Mouse (Mus musculus) T-helper 1 cell (primary cell): ENCODE results near the gene Ranbp3l.

ENCODE experiments used
- in situ Hi-C: fragments of 300-600 bp; cut with MboI, MseI; formaldehyde crosslinking; loops from one replicate; pipeline ENCODE4 v1.15.1; 2025; ENCODE audit warnings: high pct_unique_total_duplicates

The Ranbp3l gene

DNA sequence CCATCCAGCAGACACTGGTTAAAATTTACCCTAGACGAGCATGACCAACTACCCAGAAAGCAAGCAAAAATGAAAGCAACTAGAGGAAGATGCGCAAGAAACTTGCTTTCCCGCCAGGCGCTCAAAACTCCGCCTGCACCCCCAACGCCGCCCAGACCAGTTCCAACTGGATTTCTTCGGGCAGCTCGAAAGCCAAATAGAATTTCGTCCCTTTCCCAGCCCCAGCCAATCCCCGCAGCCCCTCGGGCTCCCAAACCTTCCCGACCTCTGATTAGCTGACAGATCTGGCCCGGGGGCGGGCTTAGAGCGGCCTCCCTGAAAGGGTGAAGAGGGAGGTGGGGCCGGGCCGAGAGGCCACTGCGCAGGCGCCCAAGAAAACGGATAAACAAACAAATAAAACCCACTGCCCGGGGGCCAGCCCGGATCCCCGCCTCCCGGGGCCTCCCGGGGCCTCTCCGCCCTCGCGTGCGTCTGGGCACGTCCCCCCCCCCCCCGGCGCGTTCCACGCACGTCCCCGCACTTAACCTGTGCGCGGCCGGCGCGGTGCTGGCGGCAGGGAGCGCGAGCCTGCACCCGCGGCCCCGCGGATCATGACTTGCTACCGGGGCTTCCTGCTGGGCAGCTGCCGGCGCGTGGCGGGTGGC, 103.3 kb downstream of the Ranbp3l start, which contains the start of gene Nadk2:
Nadk2 (plus strand) TSS at position 349 of the 644 bp plus-strand sequence.
- in situ Hi-C loops = loop anchor here (10.0 kb wide), 2 partner anchors 74 to 626 kb away; partner anchors contain the start of genes Lmbrd2 and Nipbl

- in situ Hi-C loops = loop anchor here (10.0 kb wide), 2 partner anchors 73 to 627 kb away; partner anchors contain the start of genes Lmbrd2 and Nipbl
These were observed 104.1 kb downstream of the Ranbp3l start for GRCm38 (mm10) chr15:9071556-9072544.

DNA sequence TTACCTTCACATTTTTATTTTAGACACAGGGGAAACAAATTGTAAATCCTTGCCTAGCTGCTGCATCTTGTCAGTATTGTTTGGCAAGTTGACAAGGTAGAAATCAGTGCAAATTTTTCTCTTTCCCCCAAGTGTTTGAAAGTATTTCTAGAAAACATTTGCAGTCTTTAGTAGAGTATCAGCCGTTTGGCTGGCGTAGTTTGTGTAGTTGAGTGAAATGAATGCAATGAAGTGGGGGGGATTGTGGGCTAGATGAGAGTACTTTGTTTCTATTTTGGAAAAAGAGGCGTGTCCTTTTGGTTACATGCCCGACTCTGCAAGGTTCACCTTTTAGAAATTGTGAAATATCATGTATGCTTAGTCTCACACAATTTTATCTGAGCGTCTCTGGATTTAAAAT, 104.9 kb downstream of the Ranbp3l start:
- in situ Hi-C loops = loop anchor here (10.0 kb wide), 2 partner anchors 72 to 628 kb away; partner anchors contain the start of genes Lmbrd2 and Nipbl

DNA sequence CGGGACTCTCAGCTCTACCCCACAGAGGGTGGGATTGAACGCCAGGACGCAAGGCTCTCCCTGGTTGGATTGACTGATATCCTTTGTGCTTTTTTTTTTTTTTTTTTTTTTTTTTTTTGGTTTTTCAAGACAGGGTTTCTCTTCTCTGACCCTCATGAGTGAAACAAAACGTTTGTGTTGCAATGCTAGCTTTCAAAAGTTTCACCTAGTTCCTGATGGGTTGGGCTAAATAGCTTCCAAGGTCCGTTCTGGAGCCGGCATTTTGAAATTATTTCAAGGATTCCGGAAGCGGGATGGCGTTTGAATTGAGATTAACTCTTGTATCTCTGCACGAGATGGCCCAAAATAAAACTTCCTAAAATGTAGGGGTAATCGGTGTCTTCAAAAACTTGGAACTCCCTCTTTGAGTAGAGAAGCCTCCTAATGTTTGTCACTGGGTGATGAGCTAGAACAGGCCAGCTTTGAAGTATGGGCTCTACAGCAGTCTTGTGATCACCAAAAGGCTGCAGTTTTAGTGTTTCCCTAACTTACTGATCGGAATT, 105.4 kb downstream of the Ranbp3l start:
- in situ Hi-C loops = loop anchor here (10.0 kb wide), 2 partner anchors 72 to 628 kb away; partner anchors contain the start of genes Lmbrd2 and Nipbl

DNA sequence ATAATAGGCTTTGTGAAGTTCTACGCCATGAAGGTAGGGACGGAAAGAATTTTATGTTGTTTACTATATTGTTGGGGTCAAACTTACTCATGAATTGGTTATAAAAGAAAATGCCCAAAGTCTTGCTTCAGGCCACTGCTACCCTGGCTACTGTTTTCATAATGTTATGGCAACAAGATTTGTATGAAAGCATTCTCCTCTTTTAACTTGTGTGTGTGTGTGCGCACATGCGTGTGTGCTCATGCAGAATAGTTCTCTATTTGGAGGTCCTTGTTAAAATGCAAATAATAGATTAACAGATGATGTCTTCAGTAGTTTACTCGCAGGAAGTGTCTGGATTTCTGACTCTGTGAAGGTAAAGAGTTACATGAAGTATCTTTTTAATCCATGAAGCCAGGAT, 105.9 kb downstream of the Ranbp3l start:
- in situ Hi-C loops = loop anchor here (10.0 kb wide), 2 partner anchors 71 to 629 kb away; partner anchors contain the start of genes Lmbrd2 and Nipbl

DNA sequence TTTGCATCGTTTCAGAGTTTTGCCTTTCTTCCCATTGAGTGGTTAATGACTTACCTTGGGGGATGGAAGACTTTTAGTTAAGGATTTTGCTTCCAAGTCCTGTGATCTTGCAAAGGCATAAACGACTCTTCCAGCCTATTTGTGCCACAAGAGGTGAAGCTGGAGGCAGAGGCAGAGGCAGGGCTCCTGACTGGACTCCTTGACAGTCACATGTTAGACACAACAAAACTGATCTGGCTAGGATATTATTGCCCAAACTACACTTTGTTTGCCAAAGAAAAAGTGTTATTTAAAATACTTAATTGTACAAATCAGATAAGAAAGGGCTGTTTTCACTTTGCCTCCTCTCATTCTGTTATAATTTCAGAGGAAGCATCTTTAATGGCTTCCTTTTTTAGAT, 106.4 kb downstream of the Ranbp3l start:
- in situ Hi-C loops = loop anchor here (10.0 kb wide), 2 partner anchors 71 to 629 kb away; partner anchors contain the start of genes Lmbrd2 and Nipbl

- in situ Hi-C loops = loop anchor here (5.0 to 10.0 kb wide), 4 partner anchors 43 to 630 kb away; partner anchors contain the start of genes Lmbrd2 and Nipbl
These were observed 106.9 kb downstream of the Ranbp3l start for GRCm38 (mm10) chr15:9074671-9075070.

DNA sequence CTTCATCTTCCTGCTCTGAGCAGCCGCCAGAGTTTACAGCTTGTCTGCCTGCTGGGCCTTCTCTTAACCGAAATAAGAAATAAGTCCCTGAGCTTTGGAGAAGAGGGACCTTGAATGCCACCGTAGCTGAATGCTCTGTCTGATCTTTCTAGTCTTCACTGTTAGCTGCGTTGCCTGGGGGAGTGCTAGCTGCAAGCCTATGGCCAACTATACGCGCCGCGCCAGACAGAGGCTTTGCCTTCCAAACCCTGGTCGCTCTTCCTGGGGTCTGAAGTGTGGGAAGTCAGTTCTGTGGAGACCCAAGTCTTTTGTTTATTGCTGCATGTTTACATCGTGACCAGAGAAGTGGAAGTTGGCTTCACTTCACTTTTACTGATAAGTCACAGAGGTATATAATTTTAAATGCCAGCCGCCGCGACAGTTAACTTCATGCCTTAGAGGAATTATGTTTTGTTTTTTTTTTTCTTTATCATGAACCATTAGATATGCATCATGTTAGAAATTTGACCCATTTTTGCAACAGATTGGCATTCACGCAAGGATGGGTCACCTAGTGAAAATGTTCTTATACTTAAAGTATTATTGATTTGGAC, 108.0 kb downstream of the Ranbp3l start:
- in situ Hi-C loops = loop anchor here (5.0 to 10.0 kb wide), 4 partner anchors 42 to 631 kb away; partner anchors contain the start of genes Lmbrd2 and Nipbl

DNA sequence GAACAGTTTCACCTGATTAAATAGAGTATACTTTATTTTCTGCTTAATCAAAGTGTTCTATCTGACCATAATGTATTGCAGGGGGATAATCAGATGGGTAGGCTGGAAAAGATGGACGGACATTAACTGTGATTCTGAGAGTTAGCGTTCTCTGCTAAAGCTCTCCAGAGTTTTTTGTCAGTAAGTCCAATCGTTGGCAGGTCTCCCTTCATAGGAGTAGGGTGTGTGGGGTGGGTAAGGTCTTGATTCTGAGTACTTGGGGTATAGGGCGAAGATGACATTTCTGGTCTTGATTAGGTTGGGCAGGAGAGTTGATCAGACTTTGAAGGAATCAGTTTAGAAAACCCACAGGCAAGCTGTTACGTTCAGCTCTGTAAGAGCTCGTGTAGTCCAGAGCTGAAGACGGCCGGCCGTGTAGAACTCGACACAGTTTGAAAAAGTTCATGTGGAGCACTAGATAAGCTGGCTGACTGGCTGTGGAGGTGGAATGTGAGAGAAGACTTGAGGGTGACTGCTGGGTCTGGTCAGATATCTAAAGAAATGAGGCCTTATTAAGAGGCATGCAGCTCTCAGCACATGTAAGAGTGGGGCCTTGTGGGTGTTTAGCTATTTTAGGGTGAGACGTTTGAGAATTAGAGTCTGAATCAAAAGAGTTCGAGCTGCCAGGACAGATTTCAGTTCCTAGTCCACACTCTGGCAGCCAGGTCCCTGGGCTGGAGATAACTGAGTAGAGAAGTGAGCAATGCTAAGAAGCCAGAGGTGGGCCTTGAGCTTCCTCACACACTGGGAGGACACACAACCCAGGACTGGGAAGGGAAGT, 110.9 kb downstream of the Ranbp3l start:
- in situ Hi-C loops = loop anchor here (5.0 to 10.0 kb wide), 4 partner anchors 39 to 634 kb away; partner anchors contain the start of genes Lmbrd2 and Nipbl

DNA sequence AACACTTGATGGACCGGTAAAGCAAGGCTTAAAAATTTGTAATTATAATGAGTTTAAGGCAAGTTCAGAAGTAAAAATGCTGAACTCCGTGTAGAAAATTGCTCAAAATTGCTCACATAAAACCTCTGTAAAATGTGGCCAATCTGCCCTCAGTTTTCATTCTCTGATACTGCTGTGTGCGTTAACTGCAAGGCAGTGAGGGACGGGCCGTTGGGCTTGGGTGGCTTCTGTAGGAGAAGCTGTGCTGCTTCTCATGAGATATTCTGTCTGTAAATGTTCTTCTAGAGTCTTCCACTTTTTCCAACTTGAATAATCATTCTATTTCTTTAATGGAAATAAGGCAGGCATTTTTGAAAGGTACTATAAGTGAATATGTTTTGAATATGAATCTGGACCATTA, 111.9 kb downstream of the Ranbp3l start:
- in situ Hi-C loops = loop anchor here (5.0 to 10.0 kb wide), 4 partner anchors 38 to 635 kb away; partner anchors contain the start of genes Lmbrd2 and Nipbl

DNA sequence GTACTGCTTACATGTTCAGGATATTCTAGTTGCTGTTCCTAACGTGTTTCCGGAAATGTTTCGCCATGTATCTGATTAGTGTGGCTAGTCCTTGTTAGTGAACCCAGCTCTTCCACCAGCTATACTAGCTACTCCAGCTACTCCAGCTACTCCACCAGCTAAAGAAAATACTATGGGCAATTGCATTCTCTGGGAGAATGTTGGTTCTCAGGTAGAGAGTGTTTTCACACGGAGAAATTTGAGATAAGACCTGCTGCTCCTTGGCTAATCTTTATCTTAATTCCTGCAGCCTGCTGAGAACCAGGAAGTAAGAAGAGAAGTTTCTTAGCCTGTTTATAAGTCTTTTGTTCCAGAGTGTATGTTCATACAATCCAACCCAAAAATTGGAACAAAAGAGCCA, 112.5 kb downstream of the Ranbp3l start:
- in situ Hi-C loops = no loop called here

DNA sequence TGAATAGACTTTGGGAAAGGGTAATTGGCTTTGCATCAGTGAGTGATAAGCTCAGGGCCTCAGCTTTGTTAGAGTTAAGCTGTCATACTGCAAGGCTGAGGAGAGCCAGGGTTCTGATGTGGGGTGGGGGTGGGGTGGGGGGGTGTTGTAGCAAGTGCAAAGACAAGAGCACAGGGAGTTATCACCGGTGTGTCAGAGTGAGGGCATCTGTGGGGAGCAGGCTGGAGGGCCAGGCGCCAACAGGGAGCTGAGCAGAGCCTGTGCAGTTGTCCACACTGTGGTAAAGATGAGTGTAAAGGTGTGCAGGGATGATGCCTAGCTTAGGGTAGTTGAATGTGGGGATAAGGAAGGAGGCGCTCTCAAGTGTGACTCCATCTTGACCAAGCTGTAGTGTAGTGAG, 113.5 kb downstream of the Ranbp3l start:
- in situ Hi-C loops = no loop called here

DNA sequence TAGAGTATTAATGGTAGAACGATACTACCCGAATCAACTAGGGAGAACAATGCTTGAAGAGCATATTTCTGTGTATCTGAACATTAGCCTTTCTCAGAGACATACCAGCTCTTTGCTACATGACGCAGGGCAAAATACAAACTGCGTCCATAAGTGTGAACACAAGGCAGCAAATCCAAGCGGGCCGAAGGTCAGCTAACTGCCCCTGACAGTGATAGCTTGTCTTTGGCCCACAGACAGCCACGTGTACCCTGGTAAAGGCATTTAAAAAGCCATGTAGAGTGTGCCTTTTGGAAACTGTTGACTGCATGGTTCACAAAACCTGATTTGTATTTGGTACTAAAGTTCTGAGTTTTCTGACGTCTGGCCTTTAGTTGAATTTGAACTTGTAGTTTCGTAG, 115.0 kb downstream of the Ranbp3l start:
- in situ Hi-C loops = no loop called here

DNA sequence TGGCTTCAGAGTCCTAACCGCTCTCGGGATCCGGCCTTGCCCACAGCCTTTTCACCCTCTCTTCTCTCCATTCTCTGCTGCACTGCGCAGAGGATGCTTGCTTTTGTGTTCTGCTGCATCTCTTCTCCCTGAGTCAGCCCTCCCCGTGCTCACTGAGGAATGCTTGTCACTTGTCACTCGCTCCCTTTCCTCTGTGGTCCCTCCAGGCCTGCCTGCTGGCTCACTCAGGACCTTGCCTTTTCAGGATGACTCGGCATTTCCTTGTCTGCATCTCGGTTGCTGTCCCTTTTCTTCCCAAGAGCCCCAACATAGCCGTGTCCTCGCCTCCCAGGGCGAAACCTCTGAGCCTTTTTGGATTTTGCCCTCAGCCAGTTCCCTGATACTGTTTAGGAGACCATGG, 119.1 kb downstream of the Ranbp3l start:
- in situ Hi-C loops = no loop called here

DNA sequence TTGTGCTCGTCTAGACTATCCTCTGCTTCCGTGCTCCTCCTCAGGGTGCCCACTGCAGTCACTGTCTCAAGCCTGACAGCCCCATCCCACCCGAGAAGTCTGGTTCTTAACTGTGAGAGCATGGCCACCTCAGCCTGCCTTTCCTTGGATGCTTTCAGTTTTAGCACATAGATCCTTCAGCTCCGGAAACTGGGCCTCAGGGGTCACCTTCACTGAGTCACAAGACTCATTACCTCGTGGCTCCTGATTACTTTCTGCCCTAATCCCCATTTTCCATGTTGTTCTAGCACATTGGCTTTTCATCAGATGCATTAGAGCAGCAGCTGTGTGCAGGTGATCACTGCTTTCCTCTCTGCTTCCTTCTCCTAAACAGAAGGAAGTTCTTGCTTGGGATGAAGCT, 119.7 kb downstream of the Ranbp3l start:
- in situ Hi-C loops = no loop called here

GRCm38 (mm10) chr15:9087895-9088682, 120.3 kb downstream of the Ranbp3l start:
- in situ Hi-C loops = no loop called here

GRCm38 (mm10) chr15:9088683-9089072, 120.9 kb downstream of the Ranbp3l start:
- in situ Hi-C loops = no loop called here

- in situ Hi-C loops = no loop called here
These were observed 121.5 kb downstream of the Ranbp3l start for GRCm38 (mm10) chr15:9089136-9089720.

DNA sequence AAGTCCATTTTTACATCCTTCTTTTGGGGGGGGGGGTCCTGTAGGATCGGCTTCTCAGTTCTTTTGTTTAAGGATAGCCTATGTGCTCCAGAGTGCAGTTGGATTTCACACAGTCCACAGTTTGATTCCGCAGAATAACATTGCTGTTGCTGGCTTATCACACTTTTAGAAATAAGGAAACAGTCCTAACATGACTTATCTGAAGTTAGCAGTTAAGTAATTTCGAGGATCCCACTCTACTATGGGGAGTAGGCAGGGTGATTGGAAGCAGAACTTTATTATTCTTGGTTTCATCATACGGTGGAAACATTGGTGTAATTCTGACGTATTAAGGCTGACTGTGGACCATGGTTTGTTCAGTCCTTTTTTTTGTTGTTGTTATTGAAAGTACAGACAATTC, 122.9 kb downstream of the Ranbp3l start:
- in situ Hi-C loops = no loop called here
